Mouse (Mus musculus) CH12.LX (cell line): ENCODE measurements at regions not wholly inside any gene's neighbourhood (a gene's known extent, or its start where the extent isn't known, plus 50 kb on each side); places are given as distances from the start of the nearest gene placed in this dataset.

Source experiments
- DNase-seq: peaks from one replicate; pipeline ENCODE4 v3.0.0-alpha.2; 2013; ENCODE audit errors: extremely low read depth
- H3K27ac ChIP-seq: 2 replicates; pipeline ENCODE4 v1.5.1; 2012; ENCODE audit warnings: low read depth, mild to moderate bottlenecking, control low read depth, moderate library complexity; ENCODE audit not compliant: insufficient read depth
- H3K27me3 ChIP-seq: replicated peaks from 2 replicates; pipeline ENCODE3; 2012; ENCODE audit warnings: inconsistent platforms
- H3K36me3 ChIP-seq, 2 experiments: replicated peaks in 1 of 2; 2 replicates each; pipeline versions ENCODE3 to v1.6.1; 2012; ENCODE audit warnings: inconsistent platforms in 1 of 2, low read length in 1 of 2, mild to moderate bottlenecking in 1 of 2, mixed read lengths in 1 of 2, moderate library complexity in 1 of 2; ENCODE audit not compliant: control insufficient read depth in 1 of 2, insufficient read depth in 1 of 2
- H3K4me1 ChIP-seq, 2 experiments: 2 replicates each; pipeline ENCODE4 v1.6.1; 2012; ENCODE audit warnings: inconsistent platforms in 1 of 2, moderate library complexity in 1 of 2; ENCODE audit not compliant: insufficient read depth in 2 of 2, control insufficient read depth in 1 of 2
- H3K4me2 ChIP-seq: 2 replicates; pipeline ENCODE4 v1.6.1; 2012; ENCODE audit warnings: low read depth, mild to moderate bottlenecking, control low read depth; ENCODE audit not compliant: poor library complexity, insufficient read depth, severe bottlenecking
- H3K4me3 ChIP-seq, 3 experiments: fragments of 150-350 bp in 1 of 3; sonication (generic) in 1 of 3; replicated peaks in 1 of 3; 2 replicates each; pipeline versions ENCODE3 to v1.5.1; 2011 to 2012; ENCODE audit warnings: low read depth in 2 of 3, low read length in 2 of 3, mild to moderate bottlenecking in 2 of 3, moderate library complexity in 2 of 3, control low read depth in 1 of 3, improper control_type of control experiment in 1 of 3, inconsistent platforms in 1 of 3, mixed read lengths in 1 of 3; ENCODE audit not compliant: poor library complexity in 1 of 3
- H3K79me2 ChIP-seq: replicated peaks from 2 replicates; pipeline ENCODE4 v1.6.1; 2012; ENCODE audit warnings: mild to moderate bottlenecking, moderate library complexity; ENCODE audit not compliant: control insufficient read depth, poor library complexity, insufficient read depth, severe bottlenecking; ENCODE audit errors: extremely low read depth
- H3K9ac ChIP-seq: 2 replicates; pipeline ENCODE4 v1.6.1; 2012; ENCODE audit warnings: low read depth, mild to moderate bottlenecking, control low read depth, moderate library complexity; ENCODE audit not compliant: insufficient read depth
- H3K9me3 ChIP-seq: replicated peaks from 2 replicates; pipeline ENCODE3; 2012; ENCODE audit warnings: low read length, inconsistent platforms, mixed read lengths
- BHLHE40 ChIP-seq: IDR thresholded peaks from 2 replicates; pipeline ENCODE4 v1.6.1; 2011; ENCODE audit warnings: mild to moderate bottlenecking, low read depth, low read length, improper control_type of control experiment
- CTCF ChIP-seq, 2 experiments: IDR thresholded peaks in 1 of 2; conservative IDR thresholded peaks in 1 of 2; 2 replicates each; pipeline ENCODE4 v1.5.1; 2011 to 2012; ENCODE audit warnings: low read depth in 2 of 2, low read length in 2 of 2, improper control_type of control experiment in 1 of 2, inconsistent platforms in 1 of 2, mild to moderate bottlenecking in 1 of 2, moderate library complexity in 1 of 2
- JUN ChIP-seq: IDR thresholded peaks from 2 replicates; pipeline ENCODE4 v1.6.1; 2011; ENCODE audit warnings: low read depth, mild to moderate bottlenecking, low read length, improper control_type of control experiment, moderate library complexity; ENCODE audit not compliant: insufficient read depth
- KAT2A ChIP-seq: IDR thresholded peaks from 2 replicates; pipeline ENCODE4 v1.6.1; 2012; ENCODE audit warnings: low read length, improper control_type of control experiment, inconsistent platforms; ENCODE audit not compliant: insufficient replicate concordance
- MAFK ChIP-seq: IDR thresholded peaks from 2 replicates; pipeline ENCODE4 v1.6.1; 2011; ENCODE audit warnings: low read length, improper control_type of control experiment; ENCODE audit not compliant: insufficient replicate concordance
- MAZ ChIP-seq: IDR thresholded peaks from 2 replicates; pipeline ENCODE4 v1.6.1; 2012; ENCODE audit warnings: low read depth, mild to moderate bottlenecking, inconsistent platforms, low read length, improper control_type of control experiment, moderate library complexity
- MEF2A ChIP-seq: IDR thresholded peaks from 2 replicates; pipeline ENCODE4 v1.6.1; 2014; ENCODE audit warnings: low read depth, mild to moderate bottlenecking, inconsistent platforms, low read length, improper control_type of control experiment, borderline replicate concordance
- MXI1 ChIP-seq: IDR thresholded peaks from 2 replicates; pipeline ENCODE4 v1.6.1; 2011; ENCODE audit warnings: mild to moderate bottlenecking, low read depth, low read length, improper control_type of control experiment
- NRF1 ChIP-seq: IDR thresholded peaks from 2 replicates; pipeline ENCODE4 v1.6.1; 2014; ENCODE audit warnings: low read depth, mild to moderate bottlenecking, inconsistent platforms, low read length, improper control_type of control experiment, moderate library complexity
- RAD21 ChIP-seq: IDR thresholded peaks from 2 replicates; pipeline ENCODE4 v1.6.1; 2011; ENCODE audit warnings: low read depth, mild to moderate bottlenecking, low read length, improper control_type of control experiment, moderate library complexity
- SMC3 ChIP-seq: IDR thresholded peaks from 2 replicates; pipeline ENCODE4 v1.6.1; 2011; ENCODE audit warnings: low read depth, low read length, improper control_type of control experiment
- TBP ChIP-seq: conservative IDR thresholded peaks from 2 replicates; pipeline ENCODE4 v1.6.1; 2011; ENCODE audit warnings: low read depth, low read length, improper control_type of control experiment
- TCF12 ChIP-seq: IDR thresholded peaks from 2 replicates; pipeline ENCODE4 v1.6.1; 2014; ENCODE audit warnings: low read depth, mild to moderate bottlenecking, inconsistent platforms, low read length, improper control_type of control experiment
- UBTF ChIP-seq: IDR thresholded peaks from 2 replicates; pipeline ENCODE4 v1.6.1; 2012; ENCODE audit warnings: low read depth, mild to moderate bottlenecking, inconsistent platforms, low read length, improper control_type of control experiment, moderate library complexity
- dilution Hi-C: fragments of 300-500 bp; cut with MboI; formaldehyde crosslinking; loops from 2 replicates; pipeline ENCODE4 v1.14.3; 2020; ENCODE audit warnings: low sequenced_read_pairs; ENCODE audit not compliant: extremely low pct_unique_long_range_greater_than_20kb, extremely low pct_ligation_motif_present
- in situ Hi-C: fragments of 300-500 bp; cut with MboI; formaldehyde crosslinking; loops from 3 replicates; pipeline ENCODE4 v1.14.3; 2019; ENCODE audit warnings: low sequenced_read_pairs, low pct_ligation_motif_present, low pct_unique_long_range_greater_than_20kb, mixed read lengths

DNA sequence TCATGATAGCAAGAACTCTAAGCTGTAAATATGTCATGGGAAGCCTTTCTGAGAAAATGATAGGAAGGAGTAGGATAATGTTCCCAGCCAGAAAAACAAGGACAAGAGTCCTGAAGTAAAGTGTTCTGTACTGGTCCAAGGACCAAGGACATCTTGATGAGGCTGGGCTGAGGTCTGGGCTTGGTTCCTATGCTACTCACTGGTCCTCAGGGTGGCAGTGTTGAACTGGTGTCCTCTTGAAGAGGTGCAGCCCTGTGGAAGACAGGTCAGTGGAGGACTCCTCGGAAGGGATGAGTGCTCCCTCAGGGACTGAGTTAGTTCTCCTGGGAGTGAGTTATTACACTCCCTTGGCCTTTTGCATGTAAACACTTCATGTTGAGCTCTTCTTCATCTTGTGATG is 312.5 kb upstream of the Mmadhc start:
- no peaks in the 10 kb centered on the region for H3K36me3 ChIP-seq
- H3K9me3 ChIP-seq = no peaks in the 10 kb centered on the region
- H3K27ac ChIP-seq = no peak overlapping the region
- no peak overlapping the region for H3K4me2 ChIP-seq
- dilution Hi-C loops (no loop called here), in situ Hi-C loops (no loop called here)
- H3K27me3 ChIP-seq = no peaks in the 10 kb centered on the region
- no peaks in the 10 kb centered on the region for H3K79me2 ChIP-seq
- no peak overlapping the region for H3K9ac ChIP-seq
- DNase-seq = peak; percentile 24
- H3K4me1 ChIP-seq = no peaks in the 10 kb centered on the region
- H3K4me3 ChIP-seq = no peak overlapping the region
- TF ChIP-seq SMC3 = peak; percentile 77
- TF ChIP-seq RAD21 = peak; percentile 75
- TF ChIP-seq UBTF = no peak
- no peak for TF ChIP-seq MXI1
- peak in 1 of 2 experiments; percentile 67; a peak in 2 of 4 replicates for TF ChIP-seq CTCF (conservative IDR thresholded peaks at IDR 0.05 in 1 of 2, IDR thresholded peaks at IDR 0.05 in 1 of 2; ENCODE audit: low read depth in 2 of 2, low read length in 2 of 2)

- Histone ChIP-seq H3K9ac (no peak overlapping the region), H3K9me3 (no peaks in the 10 kb centered on the region), H3K36me3 (no peaks in the 10 kb centered on the region), H3K79me2 (no peaks in the 10 kb centered on the region), H3K4me3 (no peak overlapping the region), H3K4me1 (peaks cover 0 to 4% of the 10 kb centered on the region in 2 experiments; a peak in 1 of 4 replicates), H3K4me2 (no peak overlapping the region), H3K27ac (no peak overlapping the region), H3K27me3 (no peaks in the 10 kb centered on the region)
- in situ Hi-C loops = no loop called here
- dilution Hi-C loops = no loop called here
- DNase-seq = no peak
- TF ChIP-seq KAT2A (no peak), MAZ (no peak), TBP (no peak), BHLHE40 (0 out of 2 replicates have a peak, but pooled peaks have one; percentile 24)
Measured at GRCm38 (mm10) chr2:50589195-50589594, 292.6 kb upstream of the Mmadhc start.

GRCm38 (mm10) chr2:50588652-50589051 is 292.1 kb upstream of the Mmadhc start:
- dilution Hi-C loops = no loop called here
- peaks cover 0 to 4% of the 10 kb centered on the region in 2 experiments; a peak in 1 of 4 replicates for H3K4me1 ChIP-seq
- no peaks in the 10 kb centered on the region for H3K36me3 ChIP-seq
- TF ChIP-seq NRF1 = no peak
- no peak for TF ChIP-seq MAFK
- TF ChIP-seq TCF12 = no peak
- no peak for TF ChIP-seq JUN
- no peak for TF ChIP-seq MEF2A
- H3K4me2 ChIP-seq = no peak overlapping the region
- H3K27ac ChIP-seq = no peak overlapping the region
- H3K79me2 ChIP-seq = no peaks in the 10 kb centered on the region
- H3K9me3 ChIP-seq = no peaks in the 10 kb centered on the region
- in situ Hi-C loops = no loop called here
- H3K27me3 ChIP-seq = no peaks in the 10 kb centered on the region
- H3K9ac ChIP-seq = no peak overlapping the region
- no peak for DNase-seq
- H3K4me3 ChIP-seq = no peak overlapping the region
